Comparison of ENCODE assay signal across 8 mouse cellular contexts in the genomic region with DNA sequence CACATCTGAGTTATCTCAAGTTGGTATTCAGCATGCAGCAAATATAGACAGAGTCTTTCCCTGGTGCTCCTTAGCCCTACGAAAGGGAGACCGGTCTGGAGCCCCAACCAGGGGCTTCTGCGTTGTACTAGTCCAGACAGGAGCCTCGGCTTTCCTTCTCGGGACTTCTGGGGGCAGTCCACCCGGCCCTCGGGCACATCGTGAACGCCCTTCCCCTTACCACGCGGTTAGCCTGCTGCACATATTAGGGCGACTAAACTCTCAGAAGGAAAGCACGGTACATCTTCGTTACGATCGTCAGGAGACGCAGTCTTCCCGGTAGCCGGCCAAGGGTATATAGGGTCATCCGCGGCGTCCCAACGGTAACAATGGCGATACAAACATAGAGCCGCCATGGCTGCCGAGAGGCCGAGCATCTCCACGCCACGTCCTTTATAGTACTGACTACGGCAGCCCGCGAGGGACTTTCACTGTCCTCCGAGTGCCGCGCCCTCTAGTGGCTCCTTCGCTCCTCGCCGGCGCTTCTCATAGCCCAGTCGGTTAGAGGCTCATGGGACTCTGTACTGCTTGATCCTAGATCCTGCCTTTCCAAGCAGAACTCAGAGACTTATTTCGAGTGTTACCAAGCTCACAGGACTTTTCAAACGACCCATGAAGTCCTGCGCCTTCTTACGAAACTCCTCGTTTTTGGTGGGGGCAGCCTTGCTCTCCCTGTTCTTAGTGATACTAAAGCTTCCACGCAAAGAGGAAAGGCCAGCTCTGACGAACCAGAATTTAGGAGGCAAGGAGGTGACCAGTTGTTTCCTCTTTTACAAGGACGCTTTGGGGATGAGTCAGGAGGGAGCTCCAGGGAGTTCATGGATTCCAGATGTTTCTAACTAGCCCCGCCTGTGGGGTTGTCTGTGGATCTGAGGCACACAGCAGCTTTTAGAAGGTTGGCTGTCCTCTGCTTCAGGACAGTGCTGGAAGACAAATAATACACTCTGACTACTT. TPM values are rescaled to one million over a fixed set of nuclear protein-coding genes. Genes with fewer than 3 reads are reported as not detected.
A peak's percentile ranks its signal among the peaks of the same experiment; 100 is the strongest.
DNase-seq lines count a peak whose midpoint lies in the region; ATAC-seq lines count a peak whose summit lies in the region.

No protein-coding gene starts in this region.

- H3K36me3 ChIP-seq in hindbrain, embryonic 16.5 days (ENCODE audit: control insufficient read depth, insufficient read depth, low read length), result peaks cover 22% of the 10 kb centered on the region

- ATAC-seq in hindbrain, embryonic 16.5 days, result peak; percentile 84

- peaks cover 23% of the 10 kb centered on the region for H3K4me1 ChIP-seq in hindbrain, embryonic 16.5 days (ENCODE audit: control insufficient read depth, insufficient read depth, low read depth, low read length)

- peak overlapping the region; percentile 69 for H3K4me2 ChIP-seq in hindbrain, embryonic 16.5 days (ENCODE audit: low read length)

- H3K27ac ChIP-seq in hindbrain, embryonic 16.5 days (ENCODE audit: low read depth, low read length), result peak overlapping the region; percentile 86

- H3K27me3 ChIP-seq in hindbrain, embryonic 16.5 days (replicated peaks; ENCODE audit: control insufficient read depth, insufficient read depth, low read length), result no peaks in the 10 kb centered on the region

- H3K9ac ChIP-seq in hindbrain, embryonic 16.5 days (ENCODE audit: low read depth, low read length), result peak overlapping the region; percentile 95

- WGBS in hindbrain, embryonic 16.5 days, result 5% methylated on average over 49 of the region's 49 CpGs

- DNase-seq in ZHBTc4 (ENCODE audit: low read depth, low spot score), result peak; percentile 97
- peak; percentile 100 for DNase-seq in cerebellum, postnatal 4 days (ENCODE audit: low spot score in 2 of 2)
- DNase-seq in gastrocnemius, adult 18-20 months (ENCODE audit: low spot score), result peak; percentile 97
- DNase-seq in left cerebral cortex, adult 11 months (ENCODE audit: low spot score), result peak; percentile 92
- DNase-seq in lung, postnatal 36 days, result peak; percentile 98
- peak; percentile 99 for DNase-seq in retina, embryonic 14.5 days (ENCODE audit: low spot score)
- DNase-seq in thymus, postnatal 36 days, result peak; percentile 91 to 95

- H3K9me3 ChIP-seq in hindbrain, embryonic 16.5 days (ENCODE audit: control insufficient read depth, low read length), result no peaks in the 10 kb centered on the region

- peak overlapping the region; percentile 94 for H3K4me3 ChIP-seq in hindbrain, embryonic 16.5 days (ENCODE audit: low read length)

RNA-seq across cellular contexts. Expression of a gene that starts 11.9 kb away (rescaled TPM):
- 1 to 10 TPM; 1.9 TPM for total RNA-seq in gastrocnemius, adult 18-20 months (2021)
- 153 and 156 TPM in 2 replicates for polyA plus RNA-seq in hindbrain, embryonic 16.5 days (2015; fragmentation: Nextera tagmentation; extraction: Ambion mirVana)

RNA-seq across cellular contexts. Expression of a gene that starts 30.9 kb away (rescaled TPM):
- total RNA-seq in gastrocnemius, adult 18-20 months (2021), result not detected
- not detected in 2 replicates for polyA plus RNA-seq in hindbrain, embryonic 16.5 days (2015; fragmentation: Nextera tagmentation; extraction: Ambion mirVana)

RNA-seq across cellular contexts. Expression of a gene that starts 35.9 kb away (rescaled TPM):
- 1 to 10 TPM; 6.3 to 7.5 TPM for total RNA-seq in gastrocnemius, adult 18-20 months (2021)
- polyA plus RNA-seq in hindbrain, embryonic 16.5 days (2015; fragmentation: Nextera tagmentation; extraction: Ambion mirVana), result 6.2 and 7.2 TPM in 2 replicates

RNA-seq across cellular contexts. Expression of a gene that starts 53.7 kb away (rescaled TPM):
- total RNA-seq in gastrocnemius, adult 18-20 months (2021), result not detected
- not detected in 2 replicates for polyA plus RNA-seq in hindbrain, embryonic 16.5 days (2015; fragmentation: Nextera tagmentation; extraction: Ambion mirVana)

Comparison
In these comparisons a context has a peak if more than half of its experiments do, and no peak if none do; other contexts are left out.
1. Peak in every context shown above with its lines: DNase-seq, ATAC-seq, H3K4me3 ChIP-seq and H3K27ac ChIP-seq.